Mouse (Mus musculus) ES-Bruce4 (cell line): Measurements from ENCODE around the gene Gpc5.

Experiments
- EP300 ChIP-seq: IDR thresholded peaks from 2 replicates; pipeline ENCODE4 v1.6.1; 2011; ENCODE audit warnings: low read depth, low read length; ENCODE audit not compliant: insufficient read depth
- POLR2A ChIP-seq: IDR thresholded peaks from one replicate; pipeline ENCODE4 v1.8.1; 2011; ENCODE audit warnings: low read length; ENCODE audit not compliant: insufficient read depth

GRCm38 (mm10) chr14:115049831-115050230, 42.2 kb upstream of the Gpc5 start:
- TF ChIP-seq POLR2A: no peak
- TF ChIP-seq EP300: no peak
